19 mouse cellular contexts compared by ENCODE assay signal in genomic region chr19:40386916-40387315, GRCm38 (mm10).
DNase-seq lines count a peak whose midpoint lies in the region; ATAC-seq lines count a peak whose summit lies in the region.
"Had no signal": no experiment of that assay in that cellular context is flagged by ENCODE, and none has a peak within 500 bp of the region (broad histone marks: within the 10 kb centered on the region; RNA-seq: fewer than 3 reads in every experiment).

No protein-coding gene starts in this region.

- H3K4me1 ChIP-seq in heart, embryonic 16.5 days (ENCODE audit: control insufficient read depth, insufficient read depth, low read length): peaks cover 24% of the 10 kb centered on the region

- H3K4me2 ChIP-seq in heart, embryonic 16.5 days (ENCODE audit: low read depth, low read length): no peak overlapping the region

- H3K9ac ChIP-seq in heart, embryonic 16.5 days (ENCODE audit: low read length): no peak overlapping the region

- no peak overlapping the region for H3K4me3 ChIP-seq in heart, embryonic 16.5 days (ENCODE audit: low read length)

- DNase-seq in heart, adult 9 months (ENCODE audit: low spot score in 2 of 2): no peak
- DNase-seq in MN1 (ENCODE audit: low spot score): peak; percentile 59
- DNase-seq: adrenal gland, adult 2 months; adrenal gland, adult 8-10 months; adrenal gland, postnatal 10 days; adrenal gland, postnatal 14 days; adrenal gland, postnatal 25 days; B cell, adult 2 months; cerebellum, adult 11 months; cerebellum, adult 11-12 months; cerebellum, adult 18-20 months; cerebellum, adult 2 months had no signal

- peaks cover 18% of the 10 kb centered on the region; the same call in 1 of the 2 replicates for H3K36me3 ChIP-seq in heart, embryonic 16.5 days (ENCODE audit: control insufficient read depth, insufficient read depth)

- H3K9me3 ChIP-seq in heart, embryonic 16.5 days (replicated peaks; ENCODE audit: control insufficient read depth, low read length): no peaks in the 10 kb centered on the region
- H3K9me3 ChIP-seq: G1E had no signal

- H3K27me3 ChIP-seq in heart, embryonic 16.5 days (ENCODE audit: control insufficient read depth, insufficient read depth, low read length): no peaks in the 10 kb centered on the region
- H3K27me3 ChIP-seq: CH12.LX, Patski had no signal

- H3K27ac ChIP-seq in heart, embryonic 16.5 days (ENCODE audit: low read length): 0 out of 2 replicates have a peak overlapping the region, but pooled peaks have one; percentile 4

- no peak for ATAC-seq in heart, embryonic 16.5 days (replicated peaks; ENCODE audit: extremely low read depth, insufficient read depth, low FRiP score)
- ATAC-seq in erythroblast, adult 5-6 weeks (replicated peaks; ENCODE audit: low FRiP score, poor library complexity, severe bottlenecking): no peak
- ATAC-seq: activated CD4-positive, CD25-positive, alpha-beta regulatory T cell, adult 4 months; CD4-positive, CD25-positive, alpha-beta regulatory T cell, adult 4 months; Patski had no signal

- 54% methylated on average over 3 of the region's 3 CpGs for WGBS in heart, embryonic 16.5 days
